Mouse (Mus musculus): ENCODE results near the gene Brca1. TPM values are rescaled to one million over a fixed set of nuclear protein-coding genes. Genes with fewer than 3 reads are reported as not detected.
"Not testable (repeated sequence)": the region's sequence is repeated elsewhere in the genome, so short reads cannot be mapped to it uniquely, and the experiment has no call there.

Brca1 gene
- total RNA-seq, 2 experiments from 2014 or later = 2.8 to 3.3 TPM

DNA sequence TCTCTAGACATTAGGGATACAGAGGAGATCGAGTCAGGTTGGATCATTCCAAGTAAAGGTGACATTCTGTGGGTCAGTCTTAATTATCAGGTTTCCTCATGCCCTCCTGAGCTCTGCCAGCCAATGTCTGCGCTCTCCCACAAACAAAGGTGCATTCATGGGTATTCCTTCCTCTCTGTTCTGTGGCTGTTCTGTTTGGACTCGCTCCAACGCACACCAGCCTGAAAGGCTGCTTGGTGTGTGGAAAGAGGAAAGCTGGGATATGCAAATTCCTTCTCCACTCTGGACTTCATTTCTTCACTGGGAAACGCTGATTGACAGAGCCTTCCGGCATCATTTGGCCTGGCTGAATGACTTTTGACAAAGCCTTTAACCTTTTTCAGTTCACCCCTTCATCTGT is 97.1 kb downstream of the Brca1 start:
- intact Hi-C loops (cut with DNase I) = no loop called here
- DNase-seq = no peak

DNA sequence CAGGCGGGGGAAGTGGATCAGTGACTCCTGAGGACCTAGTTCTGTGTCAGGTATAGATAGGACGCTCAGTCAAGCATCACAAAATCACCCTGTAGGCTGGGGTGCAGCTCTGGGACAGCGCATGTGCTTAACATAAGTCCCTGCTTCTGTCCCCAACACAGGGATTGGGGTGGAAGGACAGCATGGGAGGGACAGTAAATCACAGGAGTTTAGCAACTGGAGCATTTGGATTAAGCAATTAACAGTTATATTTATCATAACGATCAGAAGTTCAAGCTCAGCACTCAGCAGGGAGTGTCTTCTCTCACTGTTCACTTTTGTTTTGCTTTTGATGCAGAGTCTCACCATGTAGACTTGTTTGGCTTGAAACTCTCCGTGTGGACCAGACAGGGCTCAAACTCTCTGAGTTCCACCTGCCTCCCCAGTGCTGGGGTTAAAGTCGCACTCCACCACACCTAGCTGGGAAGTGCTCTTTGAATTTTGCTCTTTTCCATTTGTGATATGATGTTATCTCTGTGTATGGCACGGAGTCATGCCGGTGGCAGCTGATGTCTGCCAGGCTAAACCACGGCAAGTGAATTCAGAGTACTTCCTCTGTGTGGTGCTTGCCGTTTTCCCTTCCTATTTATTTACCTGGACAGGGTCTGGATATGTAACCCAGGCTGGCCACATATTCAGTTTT is 99.5 kb downstream of the Brca1 start:
- intact Hi-C loops (cut with DNase I) = no loop called here
- DNase-seq = no peak

DNA sequence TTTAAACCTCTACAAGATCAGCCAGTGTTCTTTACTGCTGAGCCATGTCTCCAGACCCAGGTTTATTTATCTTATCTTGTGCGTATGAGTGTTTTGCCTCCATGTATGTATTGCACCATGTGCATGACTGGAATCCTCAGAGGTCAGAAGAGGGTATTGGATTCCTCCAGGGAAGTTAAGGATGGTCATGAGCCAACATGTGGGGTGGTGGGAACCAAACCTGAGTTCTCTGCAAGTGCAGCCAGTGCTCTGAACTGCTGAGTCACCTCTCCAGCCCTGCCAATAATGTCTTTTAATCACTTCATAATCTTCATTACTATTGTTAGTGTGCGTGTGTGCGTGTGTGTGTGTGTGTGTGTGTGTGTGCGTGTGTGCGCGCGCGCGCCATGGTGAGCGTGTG is 100.2 kb downstream of the Brca1 start:
- intact Hi-C loops (cut with DNase I) = no loop called here
- no peak for DNase-seq

DNA sequence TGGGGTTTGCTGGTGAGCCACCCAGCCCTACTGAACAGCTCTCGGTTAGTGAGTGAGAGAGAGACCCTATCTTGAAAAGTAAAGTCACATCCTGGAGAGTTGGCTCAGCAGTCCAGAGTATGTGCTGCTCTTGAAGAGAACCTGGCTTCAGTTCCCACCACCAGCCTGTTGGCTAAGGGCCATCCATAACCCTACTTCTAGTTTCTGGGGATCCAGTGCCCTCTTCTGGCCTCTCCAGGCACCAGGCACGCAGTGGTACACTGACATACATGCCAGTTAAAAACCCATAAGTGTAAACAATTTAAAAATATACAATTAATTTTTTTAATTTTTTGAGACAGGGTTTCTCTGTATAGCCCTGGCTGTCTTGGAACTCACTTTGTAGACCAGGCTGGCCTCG is 101.4 kb downstream of the Brca1 start:
- intact Hi-C loops (cut with DNase I) = no loop called here

DNA sequence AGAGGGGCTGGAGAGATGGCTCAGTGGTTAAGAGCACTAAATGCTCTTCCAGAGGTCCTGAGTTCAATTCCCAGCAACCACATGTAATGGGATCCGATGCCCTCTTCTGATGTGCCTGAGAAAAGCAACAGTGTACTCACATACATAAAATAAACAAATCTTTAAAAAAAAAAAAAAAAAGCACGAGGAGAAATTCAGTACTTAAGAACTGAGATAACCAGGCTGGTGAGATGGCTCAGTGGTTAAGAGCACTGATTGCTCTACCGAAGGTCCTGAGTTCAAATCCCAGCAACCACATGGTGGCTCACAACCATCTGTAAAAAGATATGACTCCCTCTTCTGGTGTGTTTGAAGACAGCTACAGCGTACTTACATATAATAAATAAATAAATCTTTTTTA is 102.2 kb downstream of the Brca1 start:
- intact Hi-C loops (cut with DNase I); DNase-seq: not testable (repeated sequence)

More for the DNA sequence above, 101.4 kb downstream of the Brca1 start:
- DNase-seq = no peak

DNA sequence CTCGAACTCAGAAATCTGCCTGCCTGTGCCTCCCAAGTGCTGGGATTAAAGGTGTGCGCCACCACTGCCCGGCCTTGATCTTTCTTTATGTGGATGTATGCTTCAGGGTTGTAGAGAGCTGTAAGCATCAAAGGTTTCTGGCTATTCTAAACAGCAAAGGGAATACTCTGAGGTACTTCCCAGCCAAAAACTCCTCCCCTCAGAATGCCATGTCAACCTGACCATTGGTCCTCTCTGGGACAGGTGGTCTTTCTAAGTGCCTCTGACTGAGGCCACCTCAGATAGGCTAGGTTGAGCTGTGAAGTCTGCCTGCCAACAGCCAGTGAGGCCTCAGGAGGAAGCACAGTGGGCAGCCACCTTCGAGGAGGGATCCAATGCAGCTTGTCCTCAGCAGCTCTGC is 102.9 kb downstream of the Brca1 start:
- intact Hi-C loops (cut with DNase I) = no loop called here
- no peak for DNase-seq

DNA sequence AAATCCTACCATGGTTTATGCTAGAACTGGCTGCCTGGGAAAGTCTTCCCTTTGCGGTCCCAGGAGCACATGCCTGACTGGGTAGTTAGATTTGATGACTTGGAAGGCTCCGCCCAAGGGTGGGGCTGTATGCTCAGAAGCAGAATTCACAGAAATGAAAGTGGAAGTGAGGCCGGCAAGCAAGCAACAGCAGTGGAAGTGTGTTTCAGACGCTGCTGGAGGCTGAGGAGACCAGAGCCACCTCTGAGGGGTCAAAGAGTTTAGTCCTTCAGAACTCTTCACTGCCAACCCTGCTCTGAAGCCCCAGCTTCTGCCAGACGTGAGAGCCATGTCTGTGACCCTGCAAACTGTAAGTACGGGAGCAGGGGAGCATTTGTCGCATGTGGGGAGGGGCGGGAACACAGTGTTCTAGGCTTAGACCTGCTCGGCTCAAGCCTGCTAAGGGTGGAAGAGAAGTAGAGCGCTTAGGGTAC is 103.4 kb downstream of the Brca1 start, which contains the start of gene Ifi35:
Gene Ifi35, plus strand, starts transcription at position 134 of the 473 bp plus-strand sequence.
- no peak for DNase-seq
- intact Hi-C loops (cut with DNase I) = no loop called here

DNA sequence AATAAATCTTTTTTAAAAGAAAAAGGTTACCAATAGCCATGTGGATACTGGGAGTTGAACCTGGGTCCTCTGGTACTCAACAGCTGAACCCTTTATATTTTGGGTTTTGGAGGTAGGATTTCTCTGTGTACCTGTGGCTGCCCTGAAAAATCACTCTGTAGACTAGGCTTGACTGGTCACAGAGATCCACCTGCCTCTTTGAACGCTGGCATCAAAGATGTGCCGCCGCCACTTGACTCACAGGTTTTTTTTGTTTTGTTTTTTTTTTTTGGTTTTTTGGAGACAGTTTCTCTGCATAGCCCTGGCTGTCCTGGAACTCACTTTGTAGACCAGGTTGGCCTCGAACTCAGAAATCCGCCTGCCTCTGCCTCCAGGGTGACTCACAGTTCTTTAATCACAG is 104.0 kb downstream of the Brca1 start:
- intact Hi-C loops (cut with DNase I) = no loop called here
- no peak for DNase-seq

DNA sequence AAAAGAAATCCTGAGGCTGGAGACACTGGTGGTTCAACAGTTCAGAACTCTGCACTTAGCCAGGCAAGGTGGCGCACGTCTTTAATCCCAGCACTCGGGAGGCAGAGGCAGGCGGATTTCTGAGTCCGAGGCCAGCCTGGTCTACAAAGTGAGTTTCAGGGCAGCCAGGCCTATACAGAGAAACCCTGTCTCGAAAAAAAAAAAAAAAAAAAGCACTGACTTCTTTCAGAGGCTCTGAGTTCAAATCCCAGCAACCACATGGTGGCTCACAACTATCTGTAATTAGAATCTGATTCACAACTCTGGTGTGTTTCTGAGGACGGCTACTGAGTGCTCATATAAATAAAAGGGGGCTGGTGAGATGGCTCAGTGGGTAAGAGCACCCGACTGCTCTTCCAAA is 104.9 kb downstream of the Brca1 start:
- intact Hi-C loops (cut with DNase I); DNase-seq: not testable (repeated sequence)

DNA sequence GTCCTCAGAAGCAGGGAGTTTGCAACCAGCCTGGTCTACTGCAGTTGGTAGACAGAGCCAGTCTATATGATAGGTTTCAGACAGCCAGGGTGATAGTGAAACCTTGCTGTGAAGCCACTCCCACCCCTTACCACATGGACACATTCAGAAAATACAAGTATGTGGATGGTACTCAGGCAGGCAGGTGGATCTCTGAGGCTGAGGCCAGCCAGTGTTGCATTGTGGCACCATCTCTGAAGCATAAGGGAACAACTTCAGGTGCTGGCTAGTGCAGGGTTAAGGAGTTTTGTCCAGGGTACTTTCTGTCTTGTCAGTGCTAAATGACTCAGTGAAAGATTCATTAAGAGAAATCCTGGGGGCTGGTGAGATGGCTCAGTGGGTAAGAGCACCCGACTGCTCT is 105.4 kb downstream of the Brca1 start:
- intact Hi-C loops (cut with DNase I) = no loop called here
- DNase-seq = no peak

DNA sequence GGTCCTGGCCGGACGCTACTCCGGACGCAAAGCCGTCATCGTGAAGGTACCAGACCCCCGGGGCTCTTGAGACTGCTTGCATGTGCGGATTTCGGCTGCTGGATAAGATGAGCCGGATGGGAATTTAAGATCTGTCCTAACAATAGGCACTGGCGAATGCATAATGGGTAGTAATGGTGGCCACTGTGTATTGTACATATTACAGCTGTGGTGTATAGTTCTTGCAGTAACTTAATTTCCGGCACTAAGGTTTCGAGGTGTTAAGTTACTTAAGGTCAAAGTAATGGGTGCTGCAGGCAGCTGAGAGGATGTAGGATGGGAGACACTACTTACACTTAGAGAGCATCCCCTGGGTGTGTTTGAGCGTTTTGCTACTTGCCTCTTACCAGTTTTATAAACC is 109.0 kb downstream of the Brca1 start:
- intact Hi-C loops (cut with DNase I) = no loop called here
- no peak for DNase-seq

DNA sequence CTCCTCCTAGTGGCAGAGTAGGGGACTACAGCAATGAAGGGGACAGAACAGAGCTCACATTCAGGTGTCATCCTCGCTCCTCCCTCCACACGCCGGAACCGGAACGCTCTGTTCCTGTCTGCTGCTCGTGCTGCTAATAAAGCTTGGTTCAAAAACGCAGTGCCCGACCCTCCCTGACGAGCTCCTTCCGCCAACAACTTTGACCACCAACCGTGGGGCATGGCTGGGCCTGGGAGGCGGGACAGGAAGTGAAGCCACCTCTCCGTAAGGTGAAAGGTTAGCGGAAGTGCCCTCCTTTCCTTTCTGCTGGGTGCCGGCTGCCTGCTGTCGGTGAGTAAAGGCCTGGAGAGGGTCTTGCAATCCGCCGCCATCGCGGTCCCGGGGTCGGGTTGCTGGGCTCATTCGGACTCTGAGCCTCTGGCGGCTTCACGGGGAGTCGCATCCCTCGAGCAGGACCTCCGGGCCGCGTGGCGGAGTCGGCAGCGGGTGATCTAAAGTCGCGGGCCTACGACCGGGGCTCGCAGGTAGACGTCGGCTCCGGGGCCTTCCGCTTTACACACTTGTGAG is 109.5 kb downstream of the Brca1 start, which contains the start of gene Rpl27:
Gene Rpl27, plus strand, starts transcription at position 172 of the 567 bp plus-strand sequence.
- intact Hi-C loops (cut with DNase I) = no loop called here
- DNase-seq = peak; percentile 99

DNA sequence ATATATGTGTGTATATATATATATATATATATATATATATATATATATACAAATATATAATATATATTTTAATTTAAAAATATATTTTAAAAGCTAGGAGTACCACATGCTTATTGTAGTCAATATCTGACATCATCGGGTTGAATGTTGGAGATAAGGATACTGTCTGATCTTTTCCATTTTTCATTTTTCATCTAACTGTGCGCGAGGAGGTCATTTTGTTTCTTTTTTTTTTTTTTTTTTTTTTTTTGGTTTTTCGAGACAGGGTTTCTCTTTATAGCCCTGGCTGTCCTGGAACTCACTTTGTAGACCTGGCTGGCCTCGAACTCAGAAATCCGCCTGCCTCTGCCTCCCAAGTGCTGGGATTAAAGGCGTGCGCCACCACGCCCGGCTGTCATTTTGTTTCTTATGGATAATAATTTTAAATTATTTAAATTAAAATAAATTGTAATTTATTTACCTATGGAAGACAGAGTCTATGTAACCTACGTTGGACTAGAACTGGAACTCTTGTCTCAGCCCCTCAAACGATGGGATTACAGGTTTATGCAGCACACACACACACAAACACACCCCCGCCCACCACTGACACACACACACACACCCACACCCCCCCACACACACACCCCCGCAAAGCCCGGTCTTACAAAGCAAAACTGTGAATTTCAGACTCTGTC is 110.2 kb downstream of the Brca1 start:
- DNase-seq; intact Hi-C loops (cut with DNase I): not testable (repeated sequence)

Other genes starting within 250 kb of the Brca1 start
- gene Becn1, start 249.7 kb downstream of the Brca1 start, total RNA-seq (2021) = 100 to 1,000 TPM; 141 to 144 TPM
- gene Psme3, start 235.7 kb downstream of the Brca1 start, total RNA-seq (2021) = 100 to 1,000 TPM in 1 of 2 experiments, 10 to 100 TPM in 1; 95.9 to 109 TPM
- gene Aoc2, start 226.9 kb downstream of the Brca1 start, total RNA-seq (2021) = 1 to 10 TPM; 6.2 to 6.6 TPM
- gene Aoc3, start 221.3 kb downstream of the Brca1 start, total RNA-seq (2021) = 1 to 10 TPM; 1.4 to 1.8 TPM
- gene G6pc, start 184.4 kb downstream of the Brca1 start, total RNA-seq (2021) = not detected
- gene Aarsd1, start 134.3 kb downstream of the Brca1 start, total RNA-seq (2021) = 10 to 100 TPM; 50.3 to 52.5 TPM
- gene Gm27029, start 127.2 kb downstream of the Brca1 start, total RNA-seq (2021) = 1 to 10 TPM; 4.5 to 6.5 TPM
- 10 to 100 TPM; 22.9 to 23.5 TPM for gene Rundc1, start 126.9 kb downstream of the Brca1 start, total RNA-seq (2021)
- gene Ptges3l, start 126.6 kb downstream of the Brca1 start, total RNA-seq (2021) = 1 to 10 TPM; 1.2 to 2.4 TPM
- 10 to 100 TPM; 68.9 to 71.3 TPM for gene Rpl27, start 109.7 kb downstream of the Brca1 start, total RNA-seq (2021)
- 1 to 10 TPM in 1 of 2 experiments, under 1 TPM in 1; 0.84 to 1.4 TPM for gene Ifi35, start 103.5 kb downstream of the Brca1 start, total RNA-seq (2021)
- gene Rnd2, start 87.0 kb downstream of the Brca1 start, total RNA-seq (2021) = 10 to 100 TPM; 70.3 to 72.3 TPM
- gene Vat1, start 85.7 kb downstream of the Brca1 start, total RNA-seq (2021) = 100 to 1,000 TPM; 107 to 112 TPM
- 100 to 1,000 TPM; 109 to 157 TPM for gene Nbr1, start 194 bp upstream of the Brca1 start, total RNA-seq (2021)
- gene Tmem106a, start 30.3 kb upstream of the Brca1 start, total RNA-seq (2021) = 1 to 10 TPM; 1.5 to 3.5 TPM
- not detected for gene Gm11634, start 47.3 kb upstream of the Brca1 start, total RNA-seq (2021)
- 1 to 10 TPM; 4.5 to 4.7 TPM for gene Rdm1, start 75.2 kb upstream of the Brca1 start, total RNA-seq (2021)
- 10 to 100 TPM; 23.3 to 26.5 TPM for gene Arl4d, start 113.6 kb upstream of the Brca1 start, total RNA-seq (2021)
- gene Dhx8, start 181.0 kb upstream of the Brca1 start, total RNA-seq (2021) = 10 to 100 TPM; 37.2 to 41.2 TPM
- 10 to 100 TPM; 23.7 to 27.1 TPM for gene Etv4, start 233.4 kb upstream of the Brca1 start, total RNA-seq (2021)

Data from left cerebral cortex, postnatal 4 days (tissue).